Mouse (Mus musculus) stomach, postnatal 0 days (tissue): Measurements from ENCODE around the gene Fam206a.

Experiments used
- CTCF ChIP-seq: IDR thresholded peaks from 2 replicates; pipeline ENCODE4 v1.5.1; 2016; ENCODE audit warnings: antibody characterized with exemption, low read depth, mild to moderate bottlenecking, moderate library complexity
- EP300 ChIP-seq: optimal IDR thresholded peaks from 2 replicates; pipeline ENCODE3; 2016; ENCODE audit warnings: antibody characterized with exemption

DNA sequence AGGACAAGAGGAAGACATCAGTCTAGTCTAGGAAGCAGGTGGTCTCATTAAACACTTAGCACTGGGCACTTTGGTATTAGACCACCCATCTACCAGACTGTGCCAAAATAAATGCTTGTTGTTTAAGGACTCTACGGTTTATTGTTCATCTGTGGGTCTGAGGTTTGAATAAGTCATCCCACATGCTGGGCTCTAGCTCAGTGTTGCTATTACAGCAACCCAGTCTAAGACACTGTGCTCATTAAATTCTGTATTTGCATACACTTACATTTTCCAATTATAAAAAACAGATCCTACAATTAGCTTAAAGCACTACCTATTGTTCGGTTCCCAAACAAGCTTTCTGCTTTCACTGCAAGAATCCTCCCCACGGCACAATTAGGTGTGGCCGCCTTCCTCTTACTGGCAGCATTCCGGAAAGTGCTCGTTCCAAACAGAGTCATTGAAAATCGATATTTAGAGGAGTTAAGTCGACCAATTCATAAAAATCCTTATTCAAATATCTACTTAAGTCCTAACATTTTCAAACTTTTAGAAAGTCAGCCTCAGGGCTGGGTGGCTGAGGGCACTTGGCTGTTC is 54.3 kb downstream of the Fam206a start:
- TF ChIP-seq CTCF, result no peak
- TF ChIP-seq EP300, result no peak
